Mouse (Mus musculus): ENCODE measurements at regions not wholly inside any gene's neighbourhood (a gene's known extent, or its start where the extent isn't known, plus 50 kb on each side); places are given as distances from the start of the nearest gene placed in this dataset.

DNA sequence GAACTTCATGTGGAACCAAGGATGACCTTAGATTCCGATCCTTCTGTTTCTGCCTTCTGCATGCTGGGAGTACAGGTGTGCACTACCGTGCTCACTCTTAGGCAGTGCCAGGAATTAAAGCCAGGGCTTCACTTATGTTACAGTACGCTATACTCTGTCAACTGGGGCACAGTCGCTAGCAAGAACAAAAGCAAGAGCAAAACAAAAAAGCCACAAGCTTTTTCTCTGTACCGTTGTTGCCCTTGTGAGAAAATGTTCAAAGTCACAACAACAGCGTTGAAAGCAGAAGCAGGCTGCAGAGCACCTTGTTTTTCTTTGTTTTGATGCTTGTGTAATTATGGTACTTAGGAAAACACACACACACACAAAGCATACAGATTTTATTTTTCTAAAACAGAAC is 161.4 kb upstream of the Stt3b start:
- H3K4me3 ChIP-seq, result no peak overlapping the region
- H3K9ac ChIP-seq, result no peak overlapping the region
- no peak for ATAC-seq (ENCODE audit: low FRiP score, low read depth)
- H3K27ac ChIP-seq, result no peak overlapping the region
- WGBS, result 87% methylated on average over 6 of the region's 6 CpGs
- H3K4me2 ChIP-seq (replicated peaks), result no peak overlapping the region
- 0 out of 2 replicates have a peak, but pooled peaks cover 3% of the 10 kb centered on the region for H3K4me1 ChIP-seq
- no peaks in the 10 kb centered on the region for H3K36me3 ChIP-seq
- no peaks in the 10 kb centered on the region for H3K27me3 ChIP-seq
- peaks cover 5% of the 10 kb centered on the region for H3K9me3 ChIP-seq

DNA sequence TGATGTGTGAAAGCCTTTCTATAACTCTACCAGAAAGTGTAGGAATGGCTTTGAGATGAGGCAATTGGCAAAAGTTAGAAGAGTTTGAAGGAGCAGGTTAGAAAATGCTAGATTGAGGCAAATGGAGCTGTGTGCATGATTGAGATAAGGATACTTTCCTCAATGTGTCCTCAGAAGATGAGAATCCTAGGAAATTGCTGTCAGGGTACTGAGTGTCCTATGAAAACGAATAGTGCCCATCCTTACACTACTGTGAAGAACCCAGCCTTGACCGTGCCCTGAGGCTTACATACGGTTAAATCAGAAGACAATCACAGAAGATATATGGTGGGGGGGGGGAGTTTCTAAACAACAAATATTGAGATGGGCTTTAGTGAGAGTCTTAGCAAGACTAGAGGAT is 162.8 kb upstream of the Stt3b start:
- Histone ChIP-seq H3K4me2 (replicated peaks) (no peak overlapping the region), H3K27ac (no peak overlapping the region), H3K9ac (no peak overlapping the region), H3K4me1 (0 out of 2 replicates have a peak, but pooled peaks cover 3% of the 10 kb centered on the region), H3K9me3 (peaks cover 5% of the 10 kb centered on the region), H3K36me3 (no peaks in the 10 kb centered on the region), H3K4me3 (no peak overlapping the region), H3K27me3 (no peaks in the 10 kb centered on the region)
- ATAC-seq (ENCODE audit: low FRiP score, low read depth), result no peak
- WGBS, result 86% methylated on average over 3 of the region's 3 CpGs

DNA sequence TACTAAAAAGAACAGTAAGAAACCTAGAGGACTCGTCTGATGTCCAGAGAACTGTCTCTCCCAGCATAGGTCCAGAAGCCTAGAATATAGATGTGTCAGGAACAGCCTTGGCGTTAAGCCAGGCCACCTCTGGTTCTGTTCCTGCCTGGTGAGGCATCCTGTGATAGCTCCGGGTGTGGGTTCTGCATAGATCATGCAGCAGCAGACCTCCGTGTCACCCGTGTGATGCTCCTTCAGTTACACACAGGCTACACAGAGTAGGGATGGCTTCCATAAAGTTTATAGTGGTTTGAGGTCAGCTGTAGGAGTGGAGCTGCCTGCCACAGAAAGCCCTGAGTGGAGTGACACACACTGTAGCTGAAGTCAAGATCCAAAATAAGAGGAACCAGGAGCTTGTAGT is 163.6 kb upstream of the Stt3b start:
- Histone ChIP-seq H3K4me1 (0 out of 2 replicates have a peak, but pooled peaks cover 3% of the 10 kb centered on the region), H3K4me2 (replicated peaks) (no peak overlapping the region), H3K4me3 (no peak overlapping the region), H3K27me3 (no peaks in the 10 kb centered on the region), H3K9ac (no peak overlapping the region), H3K27ac (no peak overlapping the region), H3K36me3 (no peaks in the 10 kb centered on the region), H3K9me3 (peaks cover 5% of the 10 kb centered on the region)
- no peak for ATAC-seq (ENCODE audit: low FRiP score, low read depth)
- 89% methylated on average over 5 of the region's 5 CpGs for WGBS

DNA sequence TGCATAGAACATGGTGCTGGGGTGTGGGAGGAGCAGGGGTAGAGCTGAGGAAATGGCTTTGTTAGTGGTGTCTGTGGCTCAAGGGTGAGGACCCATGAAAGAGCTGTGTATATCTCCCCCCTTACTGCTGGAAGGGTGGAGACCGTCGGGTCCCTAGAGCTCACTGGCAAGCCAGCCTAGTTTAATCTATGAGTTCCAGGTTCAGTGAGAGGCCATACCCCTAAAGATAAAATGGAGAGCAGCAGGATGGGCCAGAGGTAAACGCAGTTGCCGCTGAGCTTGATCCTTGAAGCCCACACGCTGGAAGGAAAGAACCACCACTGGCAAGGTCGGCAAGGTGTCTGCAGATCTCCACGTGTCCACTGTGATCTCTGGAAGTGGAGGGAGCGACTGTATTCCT is 164.1 kb upstream of the Stt3b start:
- peaks cover 5% of the 10 kb centered on the region for H3K9me3 ChIP-seq
- peaks cover 4% of the 10 kb centered on the region; the same call in 1 of the 2 replicates for H3K4me1 ChIP-seq
- no peak overlapping the region for H3K4me3 ChIP-seq
- no peaks in the 10 kb centered on the region for H3K36me3 ChIP-seq
- H3K27me3 ChIP-seq, result no peaks in the 10 kb centered on the region
- no peak overlapping the region for H3K27ac ChIP-seq
- H3K4me2 ChIP-seq (replicated peaks), result no peak overlapping the region
- 88% methylated on average over 8 of the region's 8 CpGs for WGBS
- no peak overlapping the region for H3K9ac ChIP-seq
- no peak for ATAC-seq (ENCODE audit: low FRiP score, low read depth)

DNA sequence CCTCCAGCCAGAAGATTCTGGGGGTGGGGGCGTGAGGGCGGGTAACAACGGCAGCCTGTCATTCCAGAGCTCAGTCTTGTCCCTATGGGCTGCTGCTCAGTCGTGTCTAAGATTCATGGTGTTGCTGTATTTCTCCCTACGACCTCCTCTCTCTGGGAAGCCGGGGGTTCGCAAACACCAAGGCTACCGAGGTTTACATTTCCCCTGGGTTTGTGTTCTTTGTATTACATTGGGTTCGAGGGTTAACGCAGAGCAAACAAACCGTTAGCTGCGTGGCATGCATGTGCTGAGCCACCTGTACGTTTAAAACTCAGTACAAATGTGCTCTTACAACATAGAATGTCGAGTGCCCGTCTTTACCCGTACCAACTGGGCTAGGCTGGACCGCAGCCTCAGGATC is 166.0 kb upstream of the Stt3b start:
- 67% methylated on average over 17 of the region's 17 CpGs for WGBS

DNA sequence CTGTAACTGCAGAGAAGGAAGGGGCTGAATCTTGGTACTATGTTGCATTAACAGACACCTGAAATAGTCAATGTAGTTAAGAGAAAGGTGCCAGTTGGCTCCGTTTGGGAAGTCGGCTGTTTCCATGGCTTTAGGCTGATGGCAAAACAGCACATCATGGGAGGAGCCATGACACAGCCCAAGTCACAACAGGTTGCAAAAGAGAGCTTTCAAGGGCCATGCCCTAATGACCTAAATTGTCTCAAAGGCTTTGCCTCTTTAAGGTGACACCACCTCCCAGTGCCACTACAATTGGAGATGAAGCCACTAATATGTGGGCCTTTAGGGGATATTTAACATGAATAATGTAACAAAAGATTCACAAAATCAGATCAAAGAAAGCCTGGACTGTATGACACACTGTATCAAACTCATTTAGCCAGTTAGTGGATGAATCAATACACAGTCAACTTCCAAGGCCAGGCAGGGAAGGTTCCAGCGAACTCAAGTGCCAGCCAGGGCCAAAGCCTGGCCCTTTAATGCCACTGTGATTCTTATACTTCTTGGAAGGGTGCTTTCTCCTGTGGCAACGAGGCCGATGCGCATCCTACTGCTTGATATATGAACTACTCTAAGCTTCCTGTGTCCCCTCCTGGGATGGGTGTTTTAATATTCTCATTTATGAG is 167.5 kb upstream of the Stt3b start:
- Histone ChIP-seq H3K9ac (no peak overlapping the region), H3K4me2 (replicated peaks) (no peak overlapping the region), H3K4me1 (peaks cover 6% of the 10 kb centered on the region; the same call in 1 of the 2 replicates), H3K9me3 (peaks cover 5% of the 10 kb centered on the region), H3K27ac (no peak overlapping the region), H3K4me3 (no peak overlapping the region), H3K27me3 (no peaks in the 10 kb centered on the region), H3K36me3 (no peaks in the 10 kb centered on the region)
- ATAC-seq (ENCODE audit: low FRiP score, low read depth), result no peak
- 81% methylated on average over 6 of the region's 6 CpGs for WGBS

More for the DNA sequence above, 166.0 kb upstream of the Stt3b start:
- Histone ChIP-seq H3K4me3 (no peak overlapping the region), H3K4me2 (replicated peaks) (no peak overlapping the region), H3K9me3 (peaks cover 5% of the 10 kb centered on the region), H3K9ac (no peak overlapping the region), H3K36me3 (no peaks in the 10 kb centered on the region), H3K27me3 (no peaks in the 10 kb centered on the region), H3K27ac (no peak overlapping the region), H3K4me1 (peaks cover 6% of the 10 kb centered on the region; the same call in 1 of the 2 replicates)
- no peak for ATAC-seq (ENCODE audit: low FRiP score, low read depth)

DNA sequence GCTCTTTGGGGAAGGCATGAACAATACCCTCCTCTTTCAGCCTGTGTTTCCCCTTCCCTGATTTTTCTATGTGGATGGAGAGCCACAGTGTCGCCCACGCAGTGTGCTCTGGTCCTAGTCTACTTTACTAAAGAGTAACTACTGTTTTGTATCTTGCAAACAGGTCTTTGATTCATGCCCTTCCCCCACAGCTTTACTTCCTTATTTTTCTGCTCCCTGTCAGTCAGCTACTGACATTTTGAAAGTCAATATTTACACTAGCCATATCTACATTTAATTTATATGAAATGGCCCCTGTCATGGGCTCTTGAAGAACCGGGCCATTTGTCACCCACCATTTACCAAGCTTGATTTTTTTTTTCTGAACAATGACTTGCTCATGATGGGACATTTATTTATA is 168.7 kb upstream of the Stt3b start:
- Histone ChIP-seq H3K4me1 (peaks cover 6% of the 10 kb centered on the region; the same call in 1 of the 2 replicates), H3K27me3 (no peaks in the 10 kb centered on the region), H3K36me3 (no peaks in the 10 kb centered on the region), H3K4me3 (no peak overlapping the region), H3K9me3 (peaks cover 5% of the 10 kb centered on the region), H3K4me2 (replicated peaks) (no peak overlapping the region), H3K27ac (no peak overlapping the region), H3K9ac (no peak overlapping the region)
- WGBS, result 70% methylated on average over 3 of the region's 3 CpGs
- ATAC-seq (ENCODE audit: low FRiP score, low read depth), result no peak

DNA sequence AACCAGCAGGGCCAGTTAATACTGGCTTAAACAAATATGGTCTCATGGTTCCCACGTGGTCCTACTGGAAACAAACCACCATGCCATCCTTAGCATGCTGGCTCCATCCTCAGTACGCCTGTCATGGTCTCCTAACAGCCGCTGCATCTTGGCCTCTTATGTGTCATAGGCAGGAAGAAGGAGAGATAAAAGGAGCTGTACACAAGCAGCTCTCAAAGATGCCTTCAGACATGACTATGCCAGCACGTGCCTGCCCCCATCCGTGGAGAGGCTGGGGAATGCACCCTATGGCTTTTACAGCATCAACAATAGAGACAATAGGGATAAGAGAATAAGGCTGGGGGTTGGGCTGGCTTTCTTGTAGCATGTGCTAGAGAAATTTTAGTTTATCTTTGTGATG is 171.0 kb upstream of the Stt3b start:
- Histone ChIP-seq H3K9me3 (no peaks in the 10 kb centered on the region), H3K27ac (no peak overlapping the region), H3K36me3 (no peaks in the 10 kb centered on the region), H3K4me3 (no peak overlapping the region), H3K27me3 (no peaks in the 10 kb centered on the region), H3K9ac (no peak overlapping the region), H3K4me1 (peaks cover 3% of the 10 kb centered on the region; the same call in 1 of the 2 replicates), H3K4me2 (replicated peaks) (no peak overlapping the region)
- WGBS, result 80% methylated on average over 5 of the region's 5 CpGs
- ATAC-seq (ENCODE audit: low FRiP score, low read depth), result no peak

DNA sequence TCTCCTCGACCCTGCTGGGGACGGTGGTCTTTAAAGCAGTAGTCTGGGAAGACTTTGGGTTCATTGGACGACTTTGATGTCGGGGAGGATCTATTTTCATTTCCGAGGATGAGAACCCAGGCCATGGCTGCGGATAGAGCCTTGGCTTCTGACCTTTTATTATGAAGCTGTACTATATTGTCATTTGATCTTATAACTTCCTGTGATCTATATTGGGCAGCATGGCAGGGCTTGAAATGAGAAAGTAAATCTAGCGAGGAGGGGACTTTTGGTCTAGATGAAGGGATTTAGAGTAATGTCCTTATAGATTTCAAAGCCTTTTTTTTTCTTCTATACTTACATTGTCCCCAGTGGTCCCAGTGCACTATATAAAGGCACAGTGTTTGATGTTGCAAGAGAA is 172.8 kb upstream of the Stt3b start:
- H3K4me1 ChIP-seq, result peaks cover 3% of the 10 kb centered on the region; the same call in 1 of the 2 replicates
- no peak overlapping the region for H3K4me3 ChIP-seq
- H3K9ac ChIP-seq, result no peak overlapping the region
- H3K27ac ChIP-seq, result no peak overlapping the region
- H3K27me3 ChIP-seq, result no peaks in the 10 kb centered on the region
- 80% methylated on average over 7 of the region's 7 CpGs for WGBS
- no peaks in the 10 kb centered on the region for H3K9me3 ChIP-seq
- H3K4me2 ChIP-seq (replicated peaks), result no peak overlapping the region
- no peak for ATAC-seq (ENCODE audit: low FRiP score, low read depth)
- no peaks in the 10 kb centered on the region for H3K36me3 ChIP-seq

DNA sequence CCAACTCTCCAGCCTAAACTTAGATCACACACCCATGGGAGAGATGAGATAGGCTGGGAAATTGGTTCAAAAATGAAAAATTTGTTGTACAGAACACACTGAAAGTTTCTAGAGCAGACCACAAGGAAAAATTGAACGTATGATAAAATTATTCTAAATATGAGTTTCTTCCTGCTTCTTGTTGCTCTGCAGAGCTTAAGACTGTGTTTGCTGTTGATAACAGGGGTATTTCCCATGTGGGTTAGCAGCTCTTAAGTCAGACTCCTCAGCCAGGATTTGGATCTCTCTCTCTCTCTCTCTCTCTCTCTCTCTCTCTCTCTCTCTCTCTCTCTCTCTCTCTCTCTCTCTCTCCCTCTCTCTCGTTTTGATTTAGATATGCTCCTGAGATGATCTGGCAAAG is 173.5 kb upstream of the Stt3b start:
- no peak overlapping the region for H3K4me2 ChIP-seq (replicated peaks)
- peaks cover 3% of the 10 kb centered on the region; the same call in 1 of the 2 replicates for H3K4me1 ChIP-seq
- H3K27me3 ChIP-seq, result no peaks in the 10 kb centered on the region
- ATAC-seq (ENCODE audit: low FRiP score, low read depth), result no peak
- no peak overlapping the region for H3K9ac ChIP-seq
- WGBS, result 67% methylated on average over 2 of the region's 2 CpGs
- no peaks in the 10 kb centered on the region for H3K9me3 ChIP-seq
- H3K36me3 ChIP-seq, result no peaks in the 10 kb centered on the region
- H3K27ac ChIP-seq, result no peak overlapping the region
- H3K4me3 ChIP-seq, result no peak overlapping the region

DNA sequence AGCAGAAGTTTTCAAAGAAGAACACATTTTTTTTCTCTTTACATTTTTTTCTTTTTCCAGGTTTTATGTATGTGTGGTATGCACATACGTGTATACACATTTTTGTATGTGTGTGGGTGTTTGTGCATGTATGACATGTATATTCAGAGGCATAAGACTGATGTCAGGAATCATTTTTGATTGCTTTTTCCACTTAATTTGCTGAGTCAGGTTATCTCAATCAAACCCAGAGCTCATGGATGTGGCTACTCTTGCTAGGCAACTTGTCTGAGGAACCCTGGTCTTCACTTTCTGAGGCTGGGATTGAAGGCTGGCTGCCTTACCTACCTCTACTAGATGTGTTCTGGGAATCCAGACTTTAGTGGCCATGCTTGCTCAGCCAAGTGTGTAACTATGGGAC is 174.2 kb upstream of the Stt3b start:
- Histone ChIP-seq H3K4me1 (peaks cover 1% of the 10 kb centered on the region; the same call in 1 of the 2 replicates), H3K4me3 (no peak overlapping the region), H3K27ac (no peak overlapping the region), H3K9ac (no peak overlapping the region), H3K36me3 (no peaks in the 10 kb centered on the region), H3K4me2 (replicated peaks) (no peak overlapping the region), H3K9me3 (no peaks in the 10 kb centered on the region), H3K27me3 (no peaks in the 10 kb centered on the region)
- WGBS, result 78% methylated on average over 1 of the region's 1 CpGs
- ATAC-seq (ENCODE audit: low FRiP score, low read depth), result no peak

DNA sequence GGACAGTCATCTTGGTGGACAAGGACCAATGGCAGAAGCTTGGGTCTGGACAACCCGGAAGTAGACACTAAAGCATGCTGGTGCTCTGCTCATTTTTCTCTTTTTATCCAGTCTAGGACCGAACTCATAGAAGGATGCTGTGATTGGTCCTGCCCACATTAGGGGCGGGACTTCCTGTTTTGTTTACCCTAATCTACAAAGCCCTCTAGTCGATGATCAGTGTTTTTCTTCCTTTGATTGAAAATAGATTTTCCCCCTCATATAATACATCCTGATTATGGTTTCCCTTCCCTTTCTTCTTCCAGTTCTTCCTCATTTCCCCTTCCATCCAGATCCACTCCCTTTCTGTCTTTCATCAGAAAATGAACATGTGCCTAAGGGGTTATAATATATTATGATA is 175.0 kb upstream of the Stt3b start:
- ATAC-seq (ENCODE audit: low FRiP score, low read depth), result no peak
- Histone ChIP-seq H3K4me1 (no peaks in the 10 kb centered on the region), H3K4me2 (replicated peaks) (no peak overlapping the region), H3K9ac (no peak overlapping the region), H3K4me3 (no peak overlapping the region), H3K27me3 (no peaks in the 10 kb centered on the region), H3K9me3 (no peaks in the 10 kb centered on the region), H3K27ac (no peak overlapping the region), H3K36me3 (no peaks in the 10 kb centered on the region)
- WGBS, result 88% methylated on average over 4 of the region's 4 CpGs

DNA sequence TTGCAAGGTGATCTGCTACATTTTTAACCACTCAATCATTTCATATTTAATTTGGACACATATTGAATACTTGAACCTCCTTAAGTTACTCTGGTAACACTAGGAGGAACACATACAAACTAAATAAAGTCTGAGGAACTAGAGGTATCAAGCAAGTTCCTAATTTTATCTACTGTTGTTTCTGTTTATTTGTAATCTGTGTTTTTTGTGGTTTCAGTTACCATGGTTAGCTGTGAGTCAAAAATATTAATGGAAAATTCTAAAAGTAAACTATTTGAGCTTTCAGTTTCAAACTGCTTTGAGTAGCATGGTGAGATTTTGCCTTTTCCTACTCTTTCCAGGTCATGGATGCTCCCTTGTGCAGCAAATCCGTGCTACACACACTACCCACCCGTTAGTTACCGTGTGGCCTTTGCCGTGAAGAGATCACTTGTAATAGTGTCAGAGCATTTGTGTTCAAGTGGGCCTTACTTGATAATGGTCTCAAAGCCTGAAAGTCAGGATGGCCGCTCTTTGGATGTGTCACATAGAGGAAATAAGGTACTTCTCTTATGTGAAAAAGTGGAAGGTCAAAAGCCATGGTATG is 177.0 kb upstream of the Stt3b start:
- Histone ChIP-seq H3K9ac (no peak overlapping the region), H3K4me1 (no peaks in the 10 kb centered on the region), H3K27me3 (no peaks in the 10 kb centered on the region), H3K4me2 (replicated peaks) (no peak overlapping the region), H3K9me3 (no peaks in the 10 kb centered on the region), H3K36me3 (no peaks in the 10 kb centered on the region), H3K27ac (no peak overlapping the region), H3K4me3 (no peak overlapping the region)
- 88% methylated on average over 5 of the region's 5 CpGs for WGBS
- no peak for ATAC-seq (ENCODE audit: low FRiP score, low read depth)

Measured in limb, embryonic 13.5 days (tissue).